Mouse (Mus musculus): ENCODE measurements at regions not wholly inside any gene's neighbourhood (a gene's known extent, or its start where the extent isn't known, plus 50 kb on each side); places are given as distances from the start of the nearest gene placed in this dataset.

- intact Hi-C loops (cut with DNase I) = no loop called here
These were observed 92.1 kb upstream of the Ins2 start for GRCm38 (mm10) chr7:142835319-142835718.

- intact Hi-C loops (cut with DNase I) = no loop called here
These were observed 87.9 kb upstream of the Ins2 start for GRCm38 (mm10) chr7:142830969-142831673.

DNA sequence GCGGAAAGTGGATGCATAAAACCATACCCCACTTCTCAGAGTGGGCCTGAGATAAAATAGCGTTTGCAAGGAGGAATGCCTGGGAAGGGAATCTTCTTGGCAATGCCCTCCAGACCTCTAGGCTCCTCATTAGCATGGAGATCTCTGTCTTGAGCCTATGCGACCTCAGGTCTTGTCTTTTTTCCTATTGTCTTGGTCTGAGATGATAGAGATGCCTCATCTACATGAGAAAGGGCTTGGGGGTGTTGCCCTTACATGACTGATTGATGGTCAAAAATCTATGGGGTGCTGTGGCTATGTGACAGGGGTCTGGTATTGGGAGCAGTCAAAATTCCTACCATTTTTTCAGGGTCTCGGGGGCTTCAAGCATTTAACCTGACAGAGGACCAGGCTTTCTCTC, 67.5 kb upstream of the Ins2 start:
- intact Hi-C loops (cut with DNase I) = no loop called here

GRCm38 (mm10) chr7:142799424-142799823, 56.2 kb upstream of the Ins2 start:
- intact Hi-C loops (cut with DNase I) = loop anchor here (10.0 kb wide), 1 partner anchor 55 kb away; no protein-coding TSS in a partner anchor

GRCm38 (mm10) chr7:142794481-142794880, 51.3 kb upstream of the Ins2 start:
- intact Hi-C loops (cut with DNase I) = loop anchor here (10.0 kb wide), 1 partner anchor 60 kb away; no protein-coding TSS in a partner anchor

All from adrenal gland (tissue).